Mouse (Mus musculus) spleen, adult 2 months (tissue): ENCODE results near the gene Pde2a.

ENCODE experiments used
- CTCF ChIP-seq: fragments of 200-500 bp; IDR thresholded peaks from 2 replicates; pipeline ENCODE4 v1.5.1; 2011; ENCODE audit warnings: mild to moderate bottlenecking, inconsistent platforms; ENCODE audit not compliant: insufficient read depth, insufficient read length, insufficient replicate concordance; ENCODE audit errors: extremely low read depth
- POLR2A ChIP-seq: fragments of 200-500 bp; IDR thresholded peaks from 2 replicates; pipeline ENCODE4 v1.6.1; 2011; ENCODE audit warnings: low read depth, low read length, inconsistent platforms

DNA sequence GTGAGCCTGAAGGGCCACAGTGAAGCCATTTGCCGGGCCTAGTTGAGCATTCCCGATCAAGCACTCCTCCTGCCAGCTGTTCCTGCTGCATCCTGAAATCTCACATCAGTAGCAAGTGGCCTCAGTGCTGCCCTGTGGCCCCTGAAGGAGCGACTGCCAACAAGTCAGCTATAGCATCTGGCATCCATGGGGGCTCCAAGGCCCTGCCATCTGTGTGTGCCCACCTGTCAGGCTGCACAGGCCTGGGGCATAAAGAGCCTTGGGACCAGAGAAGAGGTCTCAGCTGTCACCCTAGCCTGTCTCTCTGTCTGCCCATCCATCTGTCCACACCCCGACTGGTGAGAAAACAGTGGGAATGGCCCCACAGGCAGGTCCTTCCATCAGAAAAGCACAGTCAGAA lies 43.4 kb downstream of the Pde2a start:
- TF ChIP-seq CTCF (no peak), POLR2A (no peak)
